Mouse (Mus musculus) mesoderm, embryonic 11.5 days (tissue): ENCODE data around the gene Rpusd2.
"Not testable (repeated sequence)": the region's sequence is repeated elsewhere in the genome, so short reads cannot be mapped to it uniquely, and the experiment has no call there.

Source experiments
- DNase-seq: peaks from one replicate; pipeline ENCODE4 v3.0.0-alpha.2; 2012; ENCODE audit warnings: low read depth, low spot score

The Rpusd2 gene

GRCm38 (mm10) chr2:119034656-119035396 lies at the start of gene Rpusd2:
Gene Rpusd2, plus strand, starts transcription at chr2:119034790.
- peak; percentile 96 for DNase-seq

- DNase-seq, result no peak
Observed at GRCm38 (mm10) chr2:118995490-118995889, 39.1 kb upstream of the Rpusd2 start.

GRCm38 (mm10) chr2:118995919-118996797 lies 38.4 kb upstream of the Rpusd2 start:
- DNase-seq, result no peak

GRCm38 (mm10) chr2:118996798-118997105 lies 37.8 kb upstream of the Rpusd2 start:
- DNase-seq, result no peak

- DNase-seq, result no peak
Observed at GRCm38 (mm10) chr2:118998115-118998866, 36.3 kb upstream of the Rpusd2 start.

- no peak for DNase-seq
Observed at GRCm38 (mm10) chr2:118999025-118999639, 35.5 kb upstream of the Rpusd2 start.

DNA sequence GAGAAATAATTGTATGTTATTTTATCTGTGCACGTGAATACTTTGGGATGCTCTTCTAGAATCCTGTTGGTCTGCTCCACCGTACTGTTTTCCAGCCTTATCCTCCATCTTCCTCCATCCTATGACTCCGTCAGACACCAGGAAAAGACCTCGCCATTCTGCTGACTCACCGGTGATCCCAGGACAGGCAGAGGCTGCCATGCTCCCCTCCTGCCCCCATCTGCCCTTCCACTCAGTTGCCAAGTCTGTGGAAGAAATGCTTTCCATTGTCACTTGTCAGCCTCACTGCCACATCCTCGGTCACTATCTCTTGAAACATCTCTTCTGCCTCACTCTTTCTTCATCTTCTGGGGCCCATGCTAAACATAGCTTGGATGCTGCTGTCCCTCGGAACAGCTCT lies 27.7 kb upstream of the Rpusd2 start:
- no peak for DNase-seq

DNA sequence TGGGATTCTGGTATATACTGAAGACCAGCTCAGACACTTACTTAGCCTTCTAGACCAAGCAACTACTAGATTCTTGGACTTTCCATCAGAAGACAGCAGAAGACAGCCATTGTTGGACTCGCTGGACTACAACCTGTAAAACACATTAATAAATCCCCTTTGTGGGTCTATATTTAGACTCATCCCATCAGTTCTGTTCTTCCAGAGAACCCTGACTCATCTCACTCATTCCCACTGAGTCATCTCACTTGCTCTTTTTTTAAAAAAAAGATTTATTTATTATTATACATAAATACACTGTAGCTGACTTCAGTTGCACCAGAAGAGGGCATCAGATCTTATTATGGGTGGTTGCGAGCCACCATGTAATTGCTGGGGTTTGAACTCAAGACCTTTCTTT lies 25.2 kb upstream of the Rpusd2 start:
- DNase-seq, result no peak

GRCm38 (mm10) chr2:119014989-119015388 lies 19.6 kb upstream of the Rpusd2 start:
- no peak for DNase-seq

DNA sequence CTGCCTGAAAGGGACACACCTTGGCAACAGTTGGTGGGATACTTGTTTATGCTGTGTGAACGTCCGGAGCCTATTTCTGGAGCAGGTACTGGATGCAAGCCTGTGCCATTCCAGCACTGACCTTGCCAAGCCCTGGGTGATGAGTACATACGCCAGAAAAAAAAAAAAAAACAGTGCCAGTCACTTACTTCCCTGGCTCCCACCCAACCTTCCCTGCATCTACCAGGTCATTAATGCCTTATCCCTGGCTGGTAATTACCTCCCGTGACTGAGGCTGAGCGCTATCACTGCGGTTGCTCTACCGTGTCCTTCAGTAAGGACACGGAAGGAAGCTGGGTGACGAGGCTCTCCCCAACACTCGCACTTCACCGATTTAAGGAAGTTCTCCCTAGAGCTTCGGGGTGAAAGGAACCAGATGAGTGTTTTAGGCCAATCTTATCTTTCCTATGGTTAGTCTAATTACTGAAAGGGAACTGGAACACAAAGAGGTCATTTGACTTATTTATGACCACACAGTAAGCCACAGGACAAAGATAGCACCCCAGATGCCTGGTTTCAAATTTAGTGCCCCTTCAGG lies 18.9 kb upstream of the Rpusd2 start:
- DNase-seq, result no peak

GRCm38 (mm10) chr2:119016312-119016711 lies 18.3 kb upstream of the Rpusd2 start:
- DNase-seq, result not testable (repeated sequence)

DNA sequence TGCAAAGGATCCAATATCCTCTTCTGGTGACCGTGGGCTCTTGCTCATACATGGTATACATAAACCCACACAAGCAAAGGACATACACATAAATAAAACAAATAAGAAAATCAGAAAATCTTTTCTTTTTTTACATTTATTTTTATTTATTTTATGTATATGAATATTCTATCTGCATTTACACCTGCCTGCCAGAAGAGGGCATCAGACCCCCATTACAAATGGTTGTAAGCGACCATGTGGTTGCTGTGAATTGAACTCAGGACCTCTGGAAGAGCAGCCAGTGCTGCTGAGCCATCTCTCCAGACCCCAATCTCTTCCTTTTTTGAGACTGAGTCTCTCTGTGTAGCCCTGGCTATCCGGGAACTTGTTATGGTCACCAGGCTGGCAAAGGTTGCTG lies 16.9 kb upstream of the Rpusd2 start:
- DNase-seq, result no peak

GRCm38 (mm10) chr2:119018391-119019122 lies 16.0 kb upstream of the Rpusd2 start:
- DNase-seq, result peak; percentile 66

DNA sequence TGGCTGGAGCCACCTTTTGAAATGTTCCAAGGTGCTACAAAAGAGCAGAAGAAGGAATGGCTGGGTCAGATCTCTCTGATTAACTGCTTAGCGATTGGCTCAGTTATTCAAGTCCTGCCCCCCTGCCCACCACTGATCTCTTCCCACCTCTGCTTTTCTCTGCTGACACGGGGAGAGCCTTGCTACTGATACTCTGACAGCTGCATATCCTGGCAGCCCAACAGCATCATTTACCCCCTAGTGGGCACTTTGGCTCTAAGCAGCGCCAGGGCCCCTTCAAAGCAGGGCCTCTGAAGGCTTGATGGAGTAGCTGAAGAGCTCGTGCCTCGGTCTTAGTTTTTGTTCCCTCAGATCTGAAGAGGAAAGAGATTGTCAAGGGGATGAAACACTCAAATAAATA lies 15.5 kb upstream of the Rpusd2 start:
- DNase-seq, result peak; percentile 54

- DNase-seq, result no peak
Observed at GRCm38 (mm10) chr2:119019538-119019937, 15.1 kb upstream of the Rpusd2 start.

GRCm38 (mm10) chr2:119023154-119023660 lies 11.4 kb upstream of the Rpusd2 start:
- DNase-seq, result no peak

GRCm38 (mm10) chr2:119024536-119025238 lies 9.9 kb upstream of the Rpusd2 start:
- DNase-seq, result no peak

- DNase-seq, result no peak
Observed at GRCm38 (mm10) chr2:119025239-119025616, 9.4 kb upstream of the Rpusd2 start.

- no peak for DNase-seq
Observed at GRCm38 (mm10) chr2:119026951-119027350, 7.6 kb upstream of the Rpusd2 start.
